Mouse (Mus musculus) retina, adult 2 months (tissue): ENCODE results near the gene Zscan5b.
"Not testable (repeated sequence)": the region's sequence is repeated elsewhere in the genome, so short reads cannot be mapped to it uniquely, and the experiment has no call there.

Experiments used
- DNase-seq: peaks from one replicate; pipeline ENCODE4 v3.0.0-alpha.2; 2012; ENCODE audit warnings: low read depth, low spot score

Gene Zscan5b

GRCm38 (mm10) chr7:6244361-6245292 lies 22.5 kb downstream of the Zscan5b start:
- DNase-seq = no peak

- no peak for DNase-seq
Measured at GRCm38 (mm10) chr7:6252410-6252809, 30.3 kb downstream of the Zscan5b start, which contains the start of gene Epp13. Epp13 (plus strand) TSS chr7:6252710.

GRCm38 (mm10) chr7:6254451-6254850 lies 32.4 kb downstream of the Zscan5b start:
- no peak for DNase-seq

GRCm38 (mm10) chr7:6257386-6257785 lies 35.3 kb downstream of the Zscan5b start:
- no peak for DNase-seq

GRCm38 (mm10) chr7:6258232-6259220 lies 36.4 kb downstream of the Zscan5b start:
- no peak for DNase-seq

- not testable (repeated sequence) for DNase-seq
Measured at GRCm38 (mm10) chr7:6260004-6260403, 37.9 kb downstream of the Zscan5b start.

GRCm38 (mm10) chr7:6262120-6262519 lies 40.0 kb downstream of the Zscan5b start:
- no peak for DNase-seq

- DNase-seq = no peak
Measured at GRCm38 (mm10) chr7:6262984-6263383, 40.9 kb downstream of the Zscan5b start.

GRCm38 (mm10) chr7:6265695-6266094 lies 43.6 kb downstream of the Zscan5b start:
- no peak for DNase-seq

GRCm38 (mm10) chr7:6277906-6278305 lies 55.8 kb downstream of the Zscan5b start:
- DNase-seq = no peak

- peak; percentile 68 for DNase-seq
Measured at GRCm38 (mm10) chr7:6282749-6283148, 60.7 kb downstream of the Zscan5b start.

GRCm38 (mm10) chr7:6283451-6284075 lies 61.5 kb downstream of the Zscan5b start:
- DNase-seq = peak; percentile 74

GRCm38 (mm10) chr7:6284442-6285012 lies 62.4 kb downstream of the Zscan5b start:
- no peak for DNase-seq

- DNase-seq = no peak
Measured at GRCm38 (mm10) chr7:6285366-6285765, 63.3 kb downstream of the Zscan5b start.

GRCm38 (mm10) chr7:6285842-6286705 lies 64.0 kb downstream of the Zscan5b start, which contains the start of gene Zfp667:
Zfp667 (plus strand) TSS chr7:6286579.
- peak; percentile 92 for DNase-seq

- no peak for DNase-seq
Measured at GRCm38 (mm10) chr7:6286921-6287531, 64.9 kb downstream of the Zscan5b start.
